Mouse (Mus musculus) testis, adult 2 months (tissue): ENCODE measurements around the gene Oxld1.

Experiments
- CTCF ChIP-seq: fragments of 200-500 bp; IDR thresholded peaks from 2 replicates; pipeline ENCODE4 v1.5.1; 2012; ENCODE audit warnings: low read depth, mild to moderate bottlenecking, inconsistent platforms, low read length, moderate library complexity; ENCODE audit not compliant: control insufficient read depth, insufficient read depth, insufficient replicate concordance
- POLR2A ChIP-seq: fragments of 200-500 bp; IDR thresholded peaks from 2 replicates; pipeline ENCODE4 v1.6.1; 2012; ENCODE audit warnings: low read depth, mild to moderate bottlenecking, inconsistent platforms, low read length, moderate library complexity; ENCODE audit not compliant: control insufficient read depth

DNA sequence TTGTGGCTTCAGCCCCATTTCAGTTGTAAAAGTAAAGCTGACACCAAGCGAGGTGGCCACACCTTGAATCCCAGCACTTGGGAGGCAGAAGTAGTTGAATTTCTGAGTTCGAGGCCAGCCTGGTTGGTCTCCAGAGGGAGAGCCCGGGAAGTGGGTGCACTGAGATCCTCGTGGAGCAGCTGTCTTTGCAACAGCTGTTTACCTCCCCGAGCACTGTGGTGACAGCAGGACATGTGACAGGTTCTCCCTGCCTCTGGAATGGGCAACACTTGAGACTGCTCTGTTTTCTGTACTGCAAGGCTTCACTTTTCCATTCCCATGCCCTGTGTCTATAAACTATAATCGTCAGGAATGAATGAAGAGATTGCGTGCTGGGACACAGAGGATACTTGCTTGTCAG, 40.0 kb downstream of the Oxld1 start:
- TF ChIP-seq CTCF = no peak
- no peak for TF ChIP-seq POLR2A
